Mouse (Mus musculus) bone marrow, adult 2 months (tissue): ENCODE results near the gene Cd37. TPM values are rescaled to one million over a fixed set of nuclear protein-coding genes. Genes with fewer than 3 reads are reported as not detected.

ENCODE experiments used
- H3K27ac ChIP-seq: fragments of 200-500 bp; 2 replicates; pipeline ENCODE4 v1.5.1; 2012; ENCODE audit warnings: low read depth, mild to moderate bottlenecking, control low read depth, inconsistent platforms, low read length; ENCODE audit not compliant: control insufficient read depth, poor library complexity, insufficient read depth
- H3K4me1 ChIP-seq: fragments of 200-500 bp; 2 replicates; pipeline ENCODE4 v1.6.1; 2011; ENCODE audit warnings: low read length; ENCODE audit not compliant: control insufficient read depth, insufficient read depth
- H3K4me3 ChIP-seq: fragments of 200-500 bp; replicated peaks from 2 replicates; pipeline ENCODE3; 2011; ENCODE audit warnings: mild to moderate bottlenecking, low read depth, low read length, control low read depth; ENCODE audit not compliant: control insufficient read depth
- CTCF ChIP-seq: fragments of 200-500 bp; IDR thresholded peaks from 2 replicates; pipeline ENCODE4 v1.5.1; 2011; ENCODE audit warnings: low read length, control low read depth; ENCODE audit not compliant: control insufficient read depth, insufficient read depth
- POLR2A ChIP-seq: fragments of 200-500 bp; IDR thresholded peaks from 2 replicates; pipeline ENCODE4 v1.6.1; 2011; ENCODE audit warnings: low read depth, mild to moderate bottlenecking, control low read depth, low read length, borderline replicate concordance; ENCODE audit not compliant: control insufficient read depth
- WGBS: fragments of 180-500 bp; shearing (Covaris S2); methylation state at CpG from one replicate; pipeline ENCODE4 v1.1.7; 2018; 5-methylcytosine and 5-hydroxymethylcytosine counted together
- polyA plus RNA-seq: library from polyadenylated mRNA; stranded (reverse); fragments of >200 nt; gene quantifications from 2 replicates; pipeline ENCODE4 v1.2.4, GENCODE M21; 2011; ENCODE audit warnings: low replicate concordance; ENCODE audit not compliant: missing spikeins, insufficient read depth, insufficient read length

Cd37 gene
- polyA plus RNA-seq, 1 experiment: 405 TPM

DNA sequence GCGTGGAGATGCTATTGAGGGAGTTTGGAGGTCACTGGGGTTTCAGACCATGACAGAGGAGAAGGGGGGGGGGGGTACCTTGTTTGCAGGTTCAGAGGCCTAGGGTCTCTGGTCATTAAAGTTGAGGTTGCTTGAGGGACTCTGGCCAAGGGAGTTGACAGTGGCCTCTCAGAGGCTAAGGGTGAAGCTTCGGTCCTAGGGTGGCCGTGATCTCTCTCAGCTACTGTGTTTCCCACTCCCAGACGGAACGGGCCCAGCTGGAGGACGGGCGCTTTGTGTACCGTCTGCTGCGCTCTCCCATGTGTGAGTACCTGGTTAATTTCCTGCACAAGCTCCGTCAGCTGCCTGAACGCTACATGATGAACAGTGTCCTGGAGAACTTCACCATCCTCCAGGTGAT, 7.0 kb downstream of the Cd37 start:
- no peak overlapping the region for H3K4me3 ChIP-seq
- 87% methylated on average over 11 of the region's 11 CpGs for whole genome bisulfite sequencing
- TF ChIP-seq POLR2A (no peak), CTCF (no peak)
- H3K4me1 ChIP-seq: peaks cover 3% of the 10 kb centered on the region; the same call in 1 of the 2 replicates
- H3K27ac ChIP-seq: no peak overlapping the region

DNA sequence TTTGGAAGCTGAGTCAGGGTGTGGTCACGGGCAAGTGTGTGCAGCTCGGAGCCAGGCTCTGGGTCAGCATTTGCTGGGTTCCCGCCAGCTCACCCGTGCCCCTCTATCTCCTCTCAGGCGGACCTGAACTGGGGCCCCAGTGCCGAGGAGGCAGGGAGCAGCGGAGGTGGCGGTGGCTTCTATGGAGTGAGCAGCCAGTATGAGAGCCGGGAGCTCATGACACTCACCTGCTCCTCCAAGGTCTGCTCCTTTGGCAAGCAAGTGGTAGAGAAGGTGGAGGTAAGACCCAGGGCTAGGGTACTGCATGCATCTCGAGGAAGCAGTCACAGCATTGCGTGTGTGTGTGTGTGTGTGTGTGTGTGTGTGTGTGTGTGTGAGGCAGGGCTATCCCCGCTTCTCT, 7.7 kb downstream of the Cd37 start:
- no peak overlapping the region for H3K4me3 ChIP-seq
- no peak overlapping the region for H3K27ac ChIP-seq
- 74% methylated on average over 12 of the region's 12 CpGs for WGBS
- H3K4me1 ChIP-seq: peaks cover 3% of the 10 kb centered on the region; the same call in 1 of the 2 replicates
- TF ChIP-seq CTCF (no peak), POLR2A (no peak; the same call in 1 of the 2 replicates)

DNA sequence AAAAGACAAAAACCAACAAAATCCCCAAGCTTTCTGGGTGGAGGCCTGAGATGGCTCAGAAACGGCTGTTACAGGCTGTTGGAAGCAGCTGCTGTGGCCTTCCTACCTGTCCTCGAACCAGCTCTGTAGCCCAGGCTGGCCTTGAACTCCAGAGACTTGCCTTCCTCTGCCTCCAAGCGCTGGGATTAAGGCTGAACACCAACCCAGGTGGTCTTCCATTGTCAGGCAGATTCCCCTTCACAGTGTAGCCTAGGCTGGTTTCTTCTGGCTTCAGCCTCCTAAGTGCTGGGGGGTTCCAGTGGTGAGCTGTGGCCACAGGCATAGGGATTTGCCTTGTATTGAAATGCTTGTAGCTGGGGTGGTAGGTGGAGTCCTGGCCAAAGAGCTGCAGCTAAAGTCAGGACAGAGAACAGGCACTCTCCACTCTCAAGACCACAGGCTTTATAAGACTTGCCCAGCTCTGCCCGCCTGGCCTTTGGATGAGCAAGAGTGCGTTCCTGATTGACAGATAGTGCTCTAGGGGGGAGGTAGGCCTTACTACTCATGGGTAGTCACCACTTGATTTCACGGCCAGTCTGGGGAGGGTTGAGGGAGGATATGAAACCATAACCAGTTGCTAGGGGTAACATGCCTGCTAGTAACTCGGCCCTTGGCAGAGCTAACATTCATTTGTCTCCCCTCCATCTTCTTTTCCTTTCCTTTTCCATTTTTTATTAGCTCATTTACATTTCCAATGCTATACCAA, 9.3 kb downstream of the Cd37 start:
- H3K27ac ChIP-seq: no peak overlapping the region
- TF ChIP-seq POLR2A (no peak), CTCF (no peak)
- no peaks in the 10 kb centered on the region; the same call in 1 of the 2 replicates for H3K4me1 ChIP-seq
- WGBS: 65% methylated on average over 7 of the region's 7 CpGs
- no peak overlapping the region for H3K4me3 ChIP-seq

DNA sequence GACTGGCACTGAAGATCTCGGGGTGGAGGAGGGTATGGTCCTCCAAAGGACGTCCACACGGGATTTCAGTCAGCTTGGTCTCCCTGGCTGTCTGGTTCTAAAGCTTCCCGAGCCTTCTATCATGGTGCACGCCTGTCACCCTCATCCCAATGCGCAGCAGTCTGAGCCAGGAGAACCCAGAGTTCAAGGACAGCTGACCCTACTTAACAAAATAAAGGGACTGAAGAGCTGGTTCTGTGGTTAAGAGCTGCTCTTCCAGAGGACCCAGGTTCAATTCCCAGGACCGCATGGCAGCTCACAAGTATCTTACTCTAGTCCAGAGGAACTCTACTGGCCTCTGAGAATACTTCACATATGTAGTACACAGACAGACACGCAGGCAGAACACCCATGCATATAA, 9.9 kb downstream of the Cd37 start:
- no peak overlapping the region for H3K4me3 ChIP-seq
- H3K27ac ChIP-seq: no peak overlapping the region
- TF ChIP-seq POLR2A (no peak), CTCF (no peak)
- 84% methylated on average over 8 of the region's 8 CpGs for WGBS
- H3K4me1 ChIP-seq: no peaks in the 10 kb centered on the region; the same call in 1 of the 2 replicates

DNA sequence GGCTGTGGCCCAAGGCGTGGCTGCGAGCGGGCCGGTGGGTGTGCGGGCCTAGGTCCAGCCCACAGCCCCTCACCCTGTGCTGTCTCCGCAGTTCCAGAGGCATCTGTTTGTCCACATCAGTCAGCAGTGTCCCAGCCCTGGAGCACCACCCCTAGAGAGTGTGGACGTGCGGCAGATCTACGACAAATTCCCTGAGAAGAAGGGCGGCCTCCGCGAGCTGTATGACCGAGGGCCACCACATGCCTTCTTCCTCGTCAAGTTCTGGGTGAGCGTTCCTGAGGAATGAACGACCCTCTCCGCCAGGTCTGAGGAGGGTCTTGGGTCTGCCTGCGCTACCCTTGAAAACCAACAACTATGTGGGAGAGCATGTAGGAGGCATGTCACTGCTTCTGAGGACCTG, 10.4 kb downstream of the Cd37 start:
- Histone ChIP-seq H3K27ac (no peak overlapping the region), H3K4me3 (no peak overlapping the region), H3K4me1 (no peaks in the 10 kb centered on the region; the same call in 1 of the 2 replicates)
- TF ChIP-seq POLR2A: no peak
- no peak for TF ChIP-seq CTCF
- WGBS: 92% methylated on average over 18 of the region's 18 CpGs

DNA sequence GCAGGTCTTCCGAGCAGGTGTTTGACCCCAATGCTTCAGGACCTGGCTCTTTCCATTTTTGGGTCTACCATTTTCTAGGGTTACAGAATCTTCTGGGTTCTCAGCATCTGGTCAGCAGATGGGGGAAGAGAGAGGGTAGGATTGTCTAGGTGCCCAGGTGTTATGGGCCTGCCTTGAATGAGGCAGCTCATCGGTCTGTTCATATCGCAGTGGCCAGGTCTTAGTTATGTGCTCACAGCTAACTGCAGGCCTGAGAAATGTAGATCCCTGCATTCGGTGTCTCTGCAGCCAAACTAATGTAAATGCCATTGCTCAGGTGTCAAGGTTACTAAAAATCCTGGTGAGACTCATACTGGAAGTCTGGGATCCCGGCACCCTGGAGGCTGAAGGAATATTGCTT, 12.5 kb downstream of the Cd37 start:
- WGBS: 90% methylated on average over 5 of the region's 5 CpGs
- no peak for TF ChIP-seq POLR2A
- no peak for TF ChIP-seq CTCF
- no peak overlapping the region for H3K4me3 ChIP-seq
- no peak overlapping the region for H3K27ac ChIP-seq
- no peaks in the 10 kb centered on the region; the same call in 1 of the 2 replicates for H3K4me1 ChIP-seq

DNA sequence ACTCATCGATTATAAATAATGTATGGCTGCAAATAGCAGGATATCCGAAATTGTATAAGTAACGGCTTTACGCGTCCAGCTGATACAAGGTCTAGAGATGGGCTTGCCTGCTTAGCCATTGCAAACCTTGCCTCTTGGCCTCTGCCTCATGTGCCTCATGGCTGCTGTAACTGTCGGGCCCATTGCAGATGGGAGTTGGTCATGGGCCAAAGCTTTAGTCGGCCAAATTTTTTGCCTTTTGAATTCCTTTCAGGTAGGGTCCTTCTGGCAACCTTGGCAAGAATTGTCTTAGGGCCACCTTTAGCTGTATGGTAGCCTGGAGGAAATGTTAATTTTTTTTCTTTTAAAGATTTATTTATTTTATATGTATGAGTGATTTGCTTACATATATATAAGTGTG, 14.1 kb downstream of the Cd37 start:
- TF ChIP-seq POLR2A (no peak), CTCF (no peak)
- WGBS: 89% methylated on average over 7 of the region's 7 CpGs
- H3K4me3 ChIP-seq: no peak overlapping the region
- no peaks in the 10 kb centered on the region for H3K4me1 ChIP-seq
- H3K27ac ChIP-seq: no peak overlapping the region

DNA sequence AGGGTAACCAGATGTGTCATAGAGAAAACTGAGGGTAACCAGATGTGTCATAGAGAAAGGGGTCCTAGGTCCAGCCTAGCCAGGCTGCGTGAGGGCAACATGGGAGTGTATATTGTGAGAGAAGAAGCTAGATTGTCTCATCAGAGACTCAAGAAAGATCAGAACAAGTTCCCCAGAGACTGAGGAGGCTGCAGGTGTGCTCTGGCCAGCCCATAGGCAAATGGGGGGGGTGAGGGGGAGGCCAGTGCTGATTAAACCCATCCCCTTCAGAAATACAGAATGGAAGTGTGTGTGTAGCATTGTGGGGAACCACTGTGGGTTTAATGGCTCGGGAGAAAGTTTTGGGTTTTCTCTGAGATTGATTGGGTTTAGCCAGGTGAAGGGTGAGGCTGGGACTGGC, 17.2 kb downstream of the Cd37 start:
- TF ChIP-seq CTCF: no peak
- Histone ChIP-seq H3K27ac (no peak overlapping the region), H3K4me1 (0 out of 2 replicates have a peak, but pooled peaks cover 1% of the 10 kb centered on the region), H3K4me3 (no peak overlapping the region)
- 34% methylated on average over 2 of the region's 2 CpGs for WGBS

DNA sequence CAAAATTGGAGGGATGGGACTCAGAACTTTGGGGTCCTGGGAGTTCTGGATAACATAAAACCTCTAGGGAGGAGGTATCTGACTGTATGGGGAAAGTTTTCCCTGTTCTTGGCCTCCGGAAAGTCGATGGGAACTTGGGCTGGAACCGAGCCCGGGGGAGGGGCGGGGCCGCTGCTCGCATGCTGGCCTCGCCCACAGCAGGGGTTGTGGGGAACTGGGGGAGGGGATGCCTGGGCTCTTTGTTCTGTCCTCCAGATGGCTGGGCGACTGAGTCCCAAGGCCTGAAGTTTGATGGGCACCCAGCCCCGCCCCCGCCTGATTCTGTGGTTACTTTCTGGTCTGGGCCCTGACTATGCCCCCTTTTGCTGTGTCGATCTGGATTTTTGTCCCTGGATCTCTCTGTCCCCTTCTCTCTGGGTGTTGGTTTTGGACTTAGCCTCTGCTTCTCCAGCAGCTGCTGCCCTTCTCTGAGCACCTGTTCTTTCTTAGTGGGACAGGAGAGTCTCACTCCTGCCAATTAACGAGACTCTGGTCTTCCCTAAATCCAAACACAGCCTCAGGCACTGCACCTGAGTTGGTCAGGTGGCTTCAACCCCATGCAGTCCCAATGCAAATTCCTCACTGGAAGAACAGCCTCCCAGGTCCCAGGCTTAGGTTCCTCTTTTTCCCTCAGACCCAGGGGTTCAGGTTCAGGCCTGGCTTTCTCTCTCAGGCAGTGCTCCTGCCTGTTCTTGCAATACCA, 22.3 kb downstream of the Cd37 start:
- Histone ChIP-seq H3K27ac (no peak overlapping the region), H3K4me1 (peaks cover 5% of the 10 kb centered on the region; the same call in 1 of the 2 replicates), H3K4me3 (no peak overlapping the region)
- TF ChIP-seq CTCF (no peak), POLR2A (no peak)
- WGBS: 6% methylated on average over 13 of the region's 13 CpGs
